Mouse (Mus musculus) layer of hippocampus, adult 9-10 months (tissue): Measurements from ENCODE around the gene Ppt2.

ENCODE experiments used
- DNase-seq: peaks from one replicate; pipeline ENCODE4 v3.0.0; 2022; ENCODE audit warnings: low spot score

Gene Ppt2

GRCm38 (mm10) chr17:34627943-34628643, at the start of gene Ppt2:
Ppt2 (minus strand) TSS chr17:34628510.
- DNase-seq: no peak

- no peak for DNase-seq
Measured at GRCm38 (mm10) chr17:34676671-34677070, 48.4 kb upstream of the Ppt2 start.

DNA sequence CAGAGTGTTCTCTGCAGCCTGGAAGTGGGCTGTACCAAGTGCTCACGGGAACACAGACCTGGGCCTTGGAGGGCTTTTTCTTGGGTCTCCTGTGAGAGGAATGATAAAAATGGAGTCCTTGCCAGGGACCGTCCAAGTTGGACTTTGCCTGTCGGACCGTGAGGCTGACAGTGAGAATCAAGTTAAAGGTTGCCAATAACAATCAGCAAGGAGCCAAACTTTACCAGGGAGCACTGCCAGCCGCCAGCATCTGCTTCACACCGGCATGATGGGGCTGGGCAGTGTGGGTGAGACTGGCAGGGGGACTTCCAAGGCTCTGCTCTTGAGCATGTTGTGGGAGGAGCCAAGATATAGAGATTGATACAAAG, 47.8 kb upstream of the Ppt2 start:
- no peak for DNase-seq

DNA sequence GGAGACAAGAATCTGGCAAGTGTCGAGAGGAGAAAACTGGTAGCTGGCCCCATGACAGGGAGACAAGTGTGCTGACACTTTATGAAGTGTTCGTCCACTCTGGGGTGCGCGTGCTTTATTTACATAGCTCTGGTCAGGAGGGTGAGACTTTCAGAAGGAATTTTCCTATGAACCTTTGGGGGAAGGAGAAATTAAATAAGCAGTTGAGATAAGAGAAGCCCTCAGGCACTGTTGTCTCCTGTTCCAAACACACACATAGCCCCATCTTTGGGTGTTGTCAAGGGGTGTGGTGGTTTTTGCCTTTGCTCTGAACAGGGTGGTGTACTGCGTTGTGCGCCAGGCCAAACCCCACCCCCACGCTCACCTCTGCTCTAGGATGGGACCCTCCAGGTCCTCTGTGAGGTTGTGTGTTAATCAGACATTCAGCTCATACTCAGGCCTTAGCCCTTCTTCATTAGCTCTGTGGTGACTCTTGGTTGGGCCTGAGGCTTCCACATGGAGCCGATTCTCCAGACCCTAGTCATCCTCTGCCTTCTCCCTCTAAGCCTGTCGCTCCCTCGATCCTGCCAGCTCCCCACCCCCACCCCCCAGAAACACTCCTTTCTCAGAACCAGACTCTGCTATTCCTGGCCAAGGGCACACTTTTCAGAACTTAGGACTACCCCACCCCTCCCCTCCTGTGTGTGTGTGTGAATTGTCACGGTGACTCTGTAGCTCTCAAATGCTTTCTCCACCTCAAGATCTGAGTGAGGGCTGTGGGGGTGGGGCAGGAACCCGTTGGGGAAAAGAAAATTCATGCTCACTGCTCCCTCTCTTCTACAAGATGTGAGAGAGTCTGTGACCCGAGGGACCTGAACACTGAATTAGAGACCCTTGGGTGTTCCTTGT, 47.1 kb upstream of the Ppt2 start:
- no peak for DNase-seq

- DNase-seq: no peak
Measured at GRCm38 (mm10) chr17:34674524-34675204, 46.4 kb upstream of the Ppt2 start.

DNA sequence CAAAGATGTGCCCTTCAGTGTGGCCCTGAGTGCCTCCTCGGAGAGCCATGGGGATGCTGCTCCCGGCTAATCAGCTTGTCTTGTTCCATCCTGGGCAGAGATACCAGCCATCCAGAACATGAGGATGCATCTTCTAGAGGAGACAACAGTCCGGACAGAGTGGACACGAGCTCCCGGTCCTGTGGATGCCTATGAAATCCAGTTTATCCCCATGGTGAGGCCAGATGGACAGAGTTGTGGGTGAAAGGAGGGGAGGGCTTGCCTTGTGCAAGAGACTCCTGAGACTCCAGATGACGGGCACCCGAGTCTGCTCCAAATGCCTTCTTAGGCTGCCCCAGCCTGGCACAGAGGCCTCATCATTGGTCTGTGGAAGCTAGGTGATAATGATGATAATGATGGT, 44.8 kb upstream of the Ppt2 start:
- DNase-seq: no peak

DNA sequence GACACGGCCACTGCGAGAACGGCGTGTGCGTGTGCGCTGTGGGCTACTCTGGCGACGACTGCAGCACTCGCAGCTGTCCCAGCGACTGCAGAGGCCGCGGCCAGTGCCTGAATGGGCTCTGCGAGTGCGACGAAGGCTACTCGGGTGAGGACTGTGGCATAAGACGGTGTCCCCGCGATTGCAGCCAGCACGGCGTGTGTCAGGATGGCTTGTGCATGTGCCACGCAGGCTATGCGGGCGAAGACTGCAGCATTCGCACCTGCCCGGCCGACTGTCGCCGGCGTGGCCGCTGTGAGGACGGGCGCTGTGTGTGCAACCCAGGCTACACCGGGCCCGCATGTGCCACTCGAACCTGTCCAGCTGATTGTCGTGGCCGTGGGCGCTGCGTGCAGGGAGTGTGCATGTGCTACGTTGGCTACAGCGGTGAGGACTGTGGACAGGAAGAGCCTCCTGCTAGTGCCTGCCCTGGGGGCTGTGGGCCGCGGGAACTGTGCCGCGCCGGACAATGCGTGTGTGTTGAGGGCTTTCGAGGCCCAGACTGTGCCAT, 44.0 kb upstream of the Ppt2 start:
- DNase-seq: no peak

DNA sequence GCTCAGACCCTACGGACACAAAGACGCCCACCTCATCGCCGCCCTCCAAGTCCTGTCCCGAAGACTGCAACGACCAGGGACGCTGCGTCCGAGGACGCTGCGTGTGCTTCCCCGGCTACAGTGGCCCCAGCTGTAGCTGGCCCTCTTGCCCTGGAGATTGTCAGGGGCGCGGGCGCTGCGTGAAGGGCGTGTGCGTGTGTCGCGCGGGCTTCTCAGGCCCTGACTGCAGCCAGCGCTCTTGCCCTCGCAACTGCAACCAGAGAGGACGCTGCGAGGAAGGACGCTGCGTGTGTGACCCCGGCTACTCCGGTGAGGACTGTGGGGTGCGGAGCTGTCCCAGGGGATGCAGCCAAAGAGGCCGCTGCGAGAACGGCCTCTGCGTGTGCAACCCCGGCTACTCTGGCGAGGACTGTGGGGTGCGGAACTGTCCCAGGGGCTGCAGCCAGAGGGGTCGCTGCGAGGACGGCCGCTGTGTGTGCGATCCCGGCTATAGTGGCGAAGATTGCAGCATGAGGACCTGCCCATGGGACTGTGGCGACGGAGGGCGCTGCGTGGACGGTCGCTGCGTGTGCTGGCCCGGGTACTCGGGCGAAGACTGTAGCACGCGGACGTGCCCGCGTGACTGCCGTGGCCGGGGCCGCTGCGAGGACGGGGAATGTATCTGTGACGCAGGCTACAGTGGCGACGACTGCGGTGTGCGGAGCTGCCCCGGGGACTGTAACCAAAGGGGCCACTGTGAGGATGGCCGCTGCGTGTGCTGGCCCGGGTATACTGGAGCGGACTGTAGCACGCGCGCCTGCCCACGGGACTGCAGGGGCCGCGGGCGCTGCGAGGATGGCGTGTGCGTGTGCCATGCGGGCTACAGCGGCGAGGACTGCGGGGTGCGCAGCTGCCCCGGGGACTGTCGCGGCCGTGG, 43.1 kb upstream of the Ppt2 start:
- no peak for DNase-seq

GRCm38 (mm10) chr17:34670235-34670634, 41.9 kb upstream of the Ppt2 start, which contains the start of gene Tnxb:
Tnxb (plus strand) TSS chr17:34670535.
- no peak for DNase-seq

DNA sequence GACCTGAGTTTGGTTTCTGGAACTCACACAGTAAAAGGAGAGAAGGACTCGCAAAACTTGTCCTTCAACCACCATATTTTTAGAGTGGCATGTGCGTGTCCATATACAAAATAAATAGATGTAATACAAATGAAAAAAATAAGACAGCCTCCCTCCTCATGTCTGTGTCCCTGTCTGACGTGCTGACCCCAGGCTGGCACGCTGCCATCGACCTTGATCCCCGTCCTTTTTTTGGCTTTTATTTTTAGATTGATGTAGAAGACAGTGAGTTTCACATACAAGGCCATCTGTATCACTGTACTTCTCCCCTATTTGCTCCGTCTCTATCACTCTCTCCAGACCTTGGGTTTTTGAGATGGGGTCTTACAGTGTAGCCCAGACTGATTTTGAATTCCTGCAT, 36.2 kb upstream of the Ppt2 start:
- DNase-seq: no peak

DNA sequence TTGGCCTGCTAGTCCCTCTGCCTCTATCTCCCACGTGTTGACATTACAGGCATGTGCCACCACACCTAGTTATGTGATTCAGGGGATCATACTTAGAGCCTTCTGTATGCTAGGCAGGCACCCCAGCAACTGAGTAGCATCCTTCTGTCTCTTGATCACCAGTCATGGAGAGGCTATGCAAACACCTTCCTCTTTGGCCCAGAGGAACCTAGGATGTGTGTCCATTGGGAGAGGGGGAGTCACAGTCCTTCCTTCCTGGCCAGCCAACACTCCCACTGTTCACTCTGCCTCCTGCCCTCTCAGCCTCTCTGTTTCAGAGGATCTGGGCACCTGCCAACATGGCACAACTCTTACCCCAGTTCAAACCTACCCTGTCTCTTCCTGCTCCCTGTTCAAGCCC, 35.2 kb upstream of the Ppt2 start:
- no peak for DNase-seq

DNA sequence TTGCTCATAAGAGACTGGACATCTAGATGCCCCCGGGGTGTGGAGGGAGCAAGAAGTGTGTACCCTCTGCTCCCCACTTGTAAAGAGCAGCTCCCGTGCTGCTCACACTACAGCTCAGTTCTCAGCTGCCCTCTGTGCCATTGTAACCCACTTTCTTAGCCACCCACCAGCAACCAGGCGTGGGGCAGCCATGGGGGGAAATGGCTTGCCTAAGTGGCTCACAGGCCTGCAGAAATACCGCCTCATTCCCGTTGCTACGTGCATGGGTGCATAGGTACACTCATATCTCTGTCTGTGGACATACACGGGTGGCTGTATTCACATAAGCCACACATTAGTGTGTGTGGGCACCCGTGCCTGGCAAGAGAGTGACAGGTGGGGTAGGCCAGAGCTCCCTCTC, 34.7 kb upstream of the Ppt2 start:
- DNase-seq: no peak

DNA sequence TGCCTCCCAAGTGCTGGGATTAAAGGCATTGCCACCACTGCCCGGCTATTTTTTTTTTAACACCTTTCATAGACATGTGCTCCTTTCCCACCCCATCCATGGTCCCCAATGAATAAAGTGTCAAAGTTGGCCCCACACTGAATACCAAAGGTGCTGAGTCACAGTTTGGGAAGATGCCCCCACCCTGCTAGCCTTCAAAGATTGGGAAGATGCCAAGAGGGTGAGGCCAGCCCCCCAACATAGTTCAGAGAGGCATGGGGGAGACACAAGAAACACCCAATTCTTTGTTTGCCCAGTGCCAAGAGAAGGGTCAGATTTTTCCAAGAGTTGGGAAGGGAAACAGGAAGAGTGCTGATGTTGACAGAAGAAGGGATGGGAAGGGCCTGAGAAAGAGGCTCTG, 34.2 kb upstream of the Ppt2 start:
- no peak for DNase-seq

DNA sequence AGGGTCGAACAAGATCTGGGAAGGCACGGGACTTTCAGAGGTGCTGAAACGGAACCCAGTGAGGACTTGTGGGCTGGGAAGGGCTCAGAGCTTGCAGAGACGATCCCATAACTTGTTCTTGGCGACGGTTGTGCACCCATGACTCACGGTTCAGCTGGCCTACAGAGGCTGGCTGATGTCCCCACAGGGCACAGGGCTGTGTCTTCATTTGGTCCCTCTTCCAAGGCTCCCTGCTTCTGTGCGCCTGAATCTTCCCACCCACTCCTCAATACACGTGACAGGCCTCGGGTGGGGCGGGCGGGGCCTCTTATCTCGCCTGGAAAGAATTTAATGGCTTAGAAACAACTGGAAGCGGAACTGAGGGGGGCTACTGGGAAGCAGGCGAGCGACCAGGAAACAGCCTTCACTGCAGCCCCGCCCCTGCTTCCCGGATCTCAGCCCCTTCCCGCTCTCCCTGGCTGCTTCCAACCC, 32.8 kb upstream of the Ppt2 start:
- no peak for DNase-seq

DNA sequence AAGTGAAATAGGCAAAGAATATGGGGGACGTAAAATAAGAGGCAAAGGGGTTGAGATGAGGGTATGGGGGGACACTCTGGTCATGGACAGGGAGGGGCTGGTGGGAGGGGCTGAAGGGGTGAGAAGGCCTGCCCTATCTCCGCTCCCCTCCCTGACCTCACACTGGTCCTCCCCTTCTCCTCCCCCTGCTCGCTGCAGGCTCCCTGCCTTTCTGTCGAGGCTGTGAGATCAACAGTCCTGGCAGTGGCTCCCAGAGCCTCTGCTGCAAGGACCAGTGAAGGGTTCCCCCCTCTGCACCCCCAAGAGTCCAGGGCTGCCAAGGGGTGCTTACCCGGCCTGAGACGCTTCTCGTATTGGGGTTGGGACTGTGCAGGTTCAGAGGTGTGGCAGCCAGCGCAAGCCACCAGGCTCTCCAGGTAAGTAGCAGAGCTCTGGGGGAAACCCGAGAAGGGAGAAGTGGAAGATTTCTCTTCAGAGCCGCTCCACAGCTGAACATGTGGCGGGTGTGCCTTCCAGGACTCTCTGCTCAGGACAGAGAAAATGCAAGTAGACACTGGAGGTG, 32.0 kb upstream of the Ppt2 start:
- no peak for DNase-seq

GRCm38 (mm10) chr17:34659897-34660214, 31.5 kb upstream of the Ppt2 start:
- DNase-seq: no peak

DNA sequence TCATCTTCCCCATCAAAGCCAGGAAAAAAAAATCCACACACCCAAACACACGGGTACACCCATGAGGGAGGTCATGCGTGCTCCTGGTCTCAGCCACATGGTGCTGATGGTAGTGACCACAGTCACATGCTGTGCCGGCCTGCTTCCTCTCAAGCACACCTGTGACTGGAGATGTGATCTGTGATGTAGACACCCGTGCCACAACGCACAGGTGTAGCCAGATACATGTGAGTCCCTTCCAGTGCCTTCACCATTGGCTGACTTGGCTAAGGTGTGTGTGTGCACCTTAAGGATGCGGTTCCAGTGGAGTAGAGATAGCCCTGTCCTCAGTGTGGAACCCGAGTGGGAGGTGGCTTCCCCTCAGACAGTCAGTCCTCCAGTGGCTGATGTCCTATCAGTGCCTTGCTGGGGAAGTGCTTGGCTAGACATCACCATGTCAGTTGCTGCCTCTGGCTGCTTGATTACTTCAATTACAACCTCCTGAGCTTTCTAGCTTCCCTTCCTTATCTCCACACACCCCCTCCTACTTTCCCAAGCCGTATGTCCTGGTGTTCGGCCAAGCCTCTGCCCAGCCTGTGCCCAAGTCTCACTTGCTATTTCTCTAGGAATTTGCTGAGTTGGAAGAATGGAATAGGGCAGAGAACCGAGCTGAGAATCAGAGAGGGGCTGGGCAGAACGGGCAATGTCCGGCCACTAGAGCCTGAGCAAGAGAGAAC, 31.0 kb upstream of the Ppt2 start:
- no peak for DNase-seq

DNA sequence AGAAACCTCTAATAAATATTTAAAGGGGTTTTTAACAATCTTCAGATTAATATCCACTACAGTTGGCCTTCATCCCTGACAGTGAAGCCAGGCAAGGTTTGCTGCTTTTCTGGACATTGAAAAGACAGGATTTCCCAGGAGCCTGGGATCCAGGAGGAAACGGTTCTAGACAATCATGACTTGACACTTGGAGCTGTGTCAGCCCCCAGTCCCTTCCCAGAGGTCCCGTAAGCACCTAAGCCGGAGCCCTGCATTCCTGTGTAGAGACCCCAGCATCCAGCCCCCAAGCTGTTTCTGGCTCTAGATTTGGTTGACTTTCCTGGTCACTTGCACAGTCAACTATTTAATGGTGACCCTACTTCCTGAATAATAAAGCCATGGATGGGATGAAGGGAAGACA, 30.3 kb upstream of the Ppt2 start:
- no peak for DNase-seq

- no peak for DNase-seq
Measured at GRCm38 (mm10) chr17:34658145-34658544, 29.8 kb upstream of the Ppt2 start.

- DNase-seq: no peak
Measured at GRCm38 (mm10) chr17:34657271-34657670, 29.0 kb upstream of the Ppt2 start.

DNA sequence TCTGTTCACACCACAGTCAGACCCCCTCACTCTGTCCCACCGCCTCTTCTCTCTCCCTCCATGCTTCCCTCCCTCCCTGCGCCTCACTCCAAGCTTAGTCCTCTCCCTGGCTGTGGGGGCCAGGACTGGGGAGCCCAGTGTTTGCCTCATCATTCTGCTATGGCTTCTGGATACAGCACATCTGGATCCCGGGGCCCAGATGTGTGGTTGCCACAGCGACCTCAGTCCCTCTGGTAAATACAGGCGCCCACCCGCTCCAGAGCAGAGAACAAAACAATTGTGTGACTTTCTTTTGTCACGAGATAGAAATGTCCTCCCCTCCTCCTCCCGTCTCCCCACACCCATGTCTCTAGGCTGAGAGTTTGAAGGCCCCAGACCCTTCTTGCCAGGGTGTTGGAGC, 28.4 kb upstream of the Ppt2 start:
- no peak for DNase-seq
